Mouse (Mus musculus) small intestine, adult 2 months (tissue): Measurements from ENCODE around the gene Thnsl2. TPM values are rescaled to one million over a fixed set of nuclear protein-coding genes. Genes with fewer than 3 reads are reported as not detected.

Source experiments
- H3K27ac ChIP-seq: fragments of 200-500 bp; 2 replicates; pipeline ENCODE4 v1.5.1; 2012; ENCODE audit warnings: low read depth, low read length, control low read depth, inconsistent platforms; ENCODE audit not compliant: insufficient read depth
- H3K27me3 ChIP-seq: fragments of 200-500 bp; 2 replicates; pipeline ENCODE4 v1.6.1; 2012; ENCODE audit warnings: mild to moderate bottlenecking, moderate library complexity, low read length, inconsistent platforms; ENCODE audit not compliant: control insufficient read depth, insufficient read depth
- H3K36me3 ChIP-seq: fragments of 200-500 bp; 2 replicates; pipeline ENCODE4 v1.6.1; 2012; ENCODE audit warnings: mild to moderate bottlenecking, low read length, control low read depth, inconsistent platforms; ENCODE audit not compliant: control insufficient read depth, insufficient read depth
- H3K4me1 ChIP-seq: fragments of 200-500 bp; 2 replicates; pipeline ENCODE4 v1.6.1; 2012; ENCODE audit warnings: low read length, inconsistent platforms, mixed read lengths; ENCODE audit not compliant: control insufficient read depth, insufficient read depth, insufficient read length
- H3K4me3 ChIP-seq: fragments of 200-500 bp; 2 replicates; pipeline ENCODE4 v1.5.1; 2012; ENCODE audit warnings: low read depth, mild to moderate bottlenecking, control low read depth, inconsistent platforms, low read length, moderate library complexity
- CTCF ChIP-seq: fragments of 200-500 bp; IDR thresholded peaks from 2 replicates; pipeline ENCODE4 v1.5.1; 2012; ENCODE audit warnings: low read depth, mild to moderate bottlenecking, control low read depth, inconsistent platforms, low read length, moderate library complexity, mixed read lengths; ENCODE audit not compliant: insufficient replicate concordance, insufficient read length; ENCODE audit errors: extremely low read depth
- POLR2A ChIP-seq: fragments of 200-500 bp; IDR thresholded peaks from 2 replicates; pipeline ENCODE4 v1.6.1; 2012; ENCODE audit warnings: low read depth, mild to moderate bottlenecking, control low read depth, inconsistent platforms, low read length, moderate library complexity
- WGBS: fragments of 180-500 bp; shearing (Covaris S2); methylation state at CpG from one replicate; pipeline ENCODE4 v1.1.7; 2018; 5-methylcytosine and 5-hydroxymethylcytosine counted together
- polyA plus RNA-seq: library from polyadenylated mRNA; depleted of rRNA; stranded (reverse); fragments of >200 nt; gene quantifications from 2 replicates; pipeline ENCODE4 v1.2.3, GENCODE M21; 2012

Thnsl2 gene
- polyA plus RNA-seq, 1 experiment, result 23.1 TPM

- no peaks in the 10 kb centered on the region for H3K36me3 ChIP-seq
- 13% methylated on average over 6 of the region's 6 CpGs for WGBS
- TF ChIP-seq CTCF, result no peak
- TF ChIP-seq POLR2A, result no peak
Observed at GRCm38 (mm10) chr6:71166551-71167169, 22.4 kb upstream of the Thnsl2 start.

DNA sequence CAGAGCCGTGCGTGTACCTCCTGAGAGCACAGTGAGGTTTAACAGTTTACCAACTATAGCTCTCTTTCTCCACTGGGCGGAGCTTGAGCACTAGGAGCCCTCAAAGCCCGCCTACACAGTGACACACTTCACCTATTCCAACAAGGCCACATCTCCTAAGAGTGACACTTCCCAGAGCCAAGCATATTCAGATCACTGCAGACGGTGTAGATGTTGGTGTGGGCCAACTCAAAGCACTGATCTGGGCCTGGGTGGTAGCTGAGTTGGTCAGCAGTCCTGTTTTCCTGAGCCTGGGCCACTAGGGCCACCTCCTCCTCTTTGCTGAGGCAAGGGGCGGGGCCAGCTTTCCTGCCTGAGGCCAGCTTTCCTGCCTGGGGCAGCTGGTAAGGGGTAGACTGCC, 20.2 kb upstream of the Thnsl2 start:
- 31% methylated on average over 6 of the region's 6 CpGs for WGBS
- Histone ChIP-seq H3K4me1 (peaks cover 6% of the 10 kb centered on the region; the same call in 1 of the 2 replicates), H3K27me3 (no peaks in the 10 kb centered on the region), H3K36me3 (no peaks in the 10 kb centered on the region), H3K27ac (no peak overlapping the region), H3K4me3 (no peak overlapping the region)
- TF ChIP-seq CTCF (no peak), POLR2A (no peak)

More at GRCm38 (mm10) chr6:71166551-71167169, 22.4 kb upstream of the Thnsl2 start:
- Histone ChIP-seq H3K27me3 (no peaks in the 10 kb centered on the region), H3K4me3 (no peak overlapping the region), H3K27ac (no peak overlapping the region), H3K4me1 (peaks cover 6% of the 10 kb centered on the region; the same call in 1 of the 2 replicates)

DNA sequence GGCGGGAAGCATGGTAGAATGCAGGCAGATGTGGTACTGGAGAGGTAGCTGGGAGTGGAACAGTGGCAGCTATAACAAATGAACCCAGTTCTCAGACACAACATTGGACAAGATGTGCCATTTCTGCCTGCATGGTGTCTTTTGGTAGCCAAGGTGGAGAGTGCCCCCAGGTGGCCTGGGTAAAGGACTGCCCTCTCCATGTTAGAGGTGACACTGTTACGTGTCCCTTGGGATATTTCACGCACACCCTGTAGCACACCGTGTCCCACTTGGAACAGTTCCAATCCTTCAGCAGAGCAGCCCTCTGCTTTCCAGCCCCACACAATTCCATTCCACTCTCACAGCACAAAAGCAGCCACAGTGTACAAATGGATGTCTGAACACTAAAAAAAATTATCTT, 18.0 kb upstream of the Thnsl2 start:
- no peaks in the 10 kb centered on the region for H3K27me3 ChIP-seq
- H3K4me1 ChIP-seq, result peaks cover 7% of the 10 kb centered on the region; the same call in 1 of the 2 replicates
- TF ChIP-seq CTCF (peak; percentile 56; the same call in 1 of the 2 replicates), POLR2A (no peak)
- WGBS, result 34% methylated on average over 4 of the region's 4 CpGs
- no peaks in the 10 kb centered on the region for H3K36me3 ChIP-seq
- no peak overlapping the region for H3K27ac ChIP-seq
- no peak overlapping the region for H3K4me3 ChIP-seq

- Histone ChIP-seq H3K4me1 (peaks cover 11% of the 10 kb centered on the region; the same call in 1 of the 2 replicates), H3K27ac (peak overlapping the region; percentile 29; the same call in 1 of the 2 replicates), H3K36me3 (no peaks in the 10 kb centered on the region), H3K27me3 (no peaks in the 10 kb centered on the region), H3K4me3 (no peak overlapping the region)
- no peak for TF ChIP-seq CTCF
- 34% methylated on average over 7 of the region's 7 CpGs for WGBS
Observed at GRCm38 (mm10) chr6:71161290-71161689, 17.1 kb upstream of the Thnsl2 start.

- Histone ChIP-seq H3K36me3 (no peaks in the 10 kb centered on the region), H3K4me1 (peaks cover 12% of the 10 kb centered on the region; the same call in 1 of the 2 replicates), H3K4me3 (0 out of 2 replicates have a peak overlapping the region, but pooled peaks have one; percentile 7), H3K27me3 (no peaks in the 10 kb centered on the region), H3K27ac (peak overlapping the region; percentile 39)
- TF ChIP-seq POLR2A (no peak), CTCF (peak; percentile 13; the same call in 1 of the 2 replicates)
- 37% methylated on average over 5 of the region's 5 CpGs for WGBS
Observed at GRCm38 (mm10) chr6:71156674-71157326, 12.6 kb upstream of the Thnsl2 start.

DNA sequence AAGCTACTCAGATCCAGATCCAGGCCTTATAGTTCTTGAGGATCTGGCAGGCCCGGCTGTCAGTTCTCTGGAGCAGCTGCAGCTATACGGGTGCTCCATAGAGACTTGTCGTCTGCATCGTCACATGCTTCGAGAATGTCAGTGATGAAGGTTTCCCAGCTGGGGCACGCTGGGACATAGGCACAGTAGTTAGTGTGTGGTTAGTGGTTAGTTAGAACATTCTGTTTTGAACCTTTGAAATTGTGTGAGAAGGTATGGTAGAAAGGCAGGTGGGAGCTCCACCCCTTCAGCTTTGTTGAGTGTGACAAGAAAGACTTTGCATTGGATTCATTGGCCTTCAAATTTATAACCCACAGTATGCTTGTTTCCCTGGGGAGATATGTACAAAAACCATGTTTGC, 10.6 kb upstream of the Thnsl2 start:
- Histone ChIP-seq H3K4me1 (peaks cover 12% of the 10 kb centered on the region; the same call in 1 of the 2 replicates), H3K4me3 (no peak overlapping the region), H3K27ac (no peak overlapping the region), H3K36me3 (no peaks in the 10 kb centered on the region), H3K27me3 (no peaks in the 10 kb centered on the region)
- WGBS, result 90% methylated on average over 6 of the region's 6 CpGs
- TF ChIP-seq POLR2A, result no peak
- TF ChIP-seq CTCF, result no peak

GRCm38 (mm10) chr6:71153486-71153885, 9.2 kb upstream of the Thnsl2 start:
- 89% methylated on average over 4 of the region's 4 CpGs for WGBS
- no peak for TF ChIP-seq POLR2A
- no peak for TF ChIP-seq CTCF
- Histone ChIP-seq H3K36me3 (no peaks in the 10 kb centered on the region), H3K4me1 (peaks cover 20% of the 10 kb centered on the region; the same call in 1 of the 2 replicates), H3K27ac (no peak overlapping the region), H3K4me3 (no peak overlapping the region), H3K27me3 (no peaks in the 10 kb centered on the region)

DNA sequence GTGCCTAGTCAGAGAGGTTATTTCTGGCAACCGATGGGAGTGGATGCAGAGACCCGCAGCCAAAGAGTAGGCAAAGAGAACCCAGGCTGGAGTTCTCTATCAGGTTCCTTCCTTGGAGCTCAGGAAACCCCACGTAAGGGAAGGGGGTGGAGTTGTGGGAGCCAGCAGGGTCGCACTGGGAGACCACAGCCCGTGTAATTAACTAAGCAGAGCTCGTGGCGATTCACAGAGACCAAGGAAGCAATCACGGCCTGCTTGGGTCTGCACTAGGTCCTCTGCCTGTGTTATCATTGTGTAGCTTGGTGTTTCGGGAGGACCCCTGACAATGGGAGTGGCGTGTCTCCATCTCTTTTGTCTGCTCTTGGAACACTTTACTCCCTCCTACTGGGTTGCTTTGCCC, 6.9 kb upstream of the Thnsl2 start:
- Histone ChIP-seq H3K36me3 (no peaks in the 10 kb centered on the region), H3K27me3 (no peaks in the 10 kb centered on the region), H3K4me3 (no peak overlapping the region), H3K4me1 (peaks cover 19% of the 10 kb centered on the region; the same call in 1 of the 2 replicates), H3K27ac (no peak overlapping the region)
- TF ChIP-seq CTCF (no peak), POLR2A (no peak)
- WGBS, result 80% methylated on average over 10 of the region's 10 CpGs
